Mouse (Mus musculus): ENCODE measurements at regions not wholly inside any gene's neighbourhood (a gene's known extent, or its start where the extent isn't known, plus 50 kb on each side); places are given as distances from the start of the nearest gene placed in this dataset.

DNA sequence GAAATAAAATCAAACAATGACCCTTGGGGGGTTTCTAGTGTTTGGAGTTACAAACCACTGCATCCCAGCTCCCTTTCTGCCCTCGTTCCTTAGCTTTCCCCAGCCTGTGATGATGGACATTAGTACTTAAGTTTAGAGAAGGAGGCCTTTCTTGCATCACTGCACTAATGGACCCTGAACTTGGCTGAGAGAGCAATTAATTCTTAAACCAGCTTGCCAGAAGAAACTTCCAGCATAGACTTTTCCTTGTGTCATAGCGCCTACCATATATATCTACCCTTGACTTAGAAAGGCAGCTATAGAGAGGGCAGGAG, 303.9 kb upstream of the Sel1l start:
- no peak for DNase-seq (ENCODE audit: low spot score)

DNA sequence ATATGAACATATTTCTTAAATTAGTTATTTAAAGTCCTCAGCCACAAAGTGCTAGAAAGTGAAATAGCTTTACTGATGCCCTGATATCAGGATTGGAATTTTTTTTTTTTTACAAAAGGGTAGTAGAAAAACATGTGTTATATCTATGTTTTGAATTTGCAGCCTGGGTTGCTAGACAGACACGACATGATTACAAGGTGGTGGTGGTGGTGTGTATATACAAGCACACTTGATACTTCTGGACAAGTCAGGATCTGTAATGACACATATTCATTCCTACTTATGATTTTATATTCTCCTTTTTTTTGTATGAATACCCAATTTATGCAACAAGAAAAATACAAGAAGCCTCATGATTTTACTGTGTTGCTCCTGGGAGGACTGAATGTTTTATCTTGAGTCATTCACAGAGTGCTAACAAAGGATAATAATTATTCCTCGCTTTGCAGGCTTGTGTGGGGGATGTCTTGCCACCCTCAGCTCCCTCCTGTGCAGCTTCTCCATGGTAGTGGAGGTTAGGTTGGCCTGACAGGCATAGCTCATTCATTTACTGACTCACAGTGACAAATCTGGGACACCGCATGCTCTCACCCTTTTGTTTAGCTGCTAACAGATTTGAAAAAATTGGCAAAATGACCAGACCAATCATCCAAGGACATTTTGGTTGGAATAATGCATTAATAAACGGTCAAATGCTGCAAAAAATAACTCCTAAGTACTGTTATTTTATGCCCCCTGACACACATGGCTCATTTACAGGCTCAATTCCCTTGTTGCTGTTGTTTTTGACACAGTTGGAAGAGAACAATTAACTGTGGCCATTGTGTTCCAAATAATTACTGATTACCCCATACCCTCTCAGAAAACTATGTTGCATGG, 303.3 kb upstream of the Sel1l start:
- DNase-seq (ENCODE audit: low spot score) = no peak

DNA sequence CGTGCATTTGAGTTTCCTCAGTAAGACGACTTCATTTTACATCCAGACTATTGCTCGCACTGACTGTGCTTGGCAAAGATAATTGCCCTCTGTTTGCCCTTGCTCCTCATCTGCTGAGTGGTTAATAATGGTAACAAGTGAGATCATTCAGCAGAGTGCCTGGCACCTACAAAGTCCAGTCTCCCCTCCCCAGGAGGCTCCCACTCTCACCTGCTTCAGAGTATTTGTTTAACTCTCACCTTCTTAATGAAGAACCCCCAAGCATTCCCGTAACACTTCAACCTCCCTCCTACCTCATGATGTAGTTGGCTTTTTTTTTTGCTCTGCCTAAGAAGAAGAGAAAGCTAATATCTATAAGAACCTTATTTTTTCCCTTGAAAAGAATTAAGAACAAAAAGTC, 288.6 kb upstream of the Sel1l start:
- no peak for DNase-seq (ENCODE audit: low spot score)

DNA sequence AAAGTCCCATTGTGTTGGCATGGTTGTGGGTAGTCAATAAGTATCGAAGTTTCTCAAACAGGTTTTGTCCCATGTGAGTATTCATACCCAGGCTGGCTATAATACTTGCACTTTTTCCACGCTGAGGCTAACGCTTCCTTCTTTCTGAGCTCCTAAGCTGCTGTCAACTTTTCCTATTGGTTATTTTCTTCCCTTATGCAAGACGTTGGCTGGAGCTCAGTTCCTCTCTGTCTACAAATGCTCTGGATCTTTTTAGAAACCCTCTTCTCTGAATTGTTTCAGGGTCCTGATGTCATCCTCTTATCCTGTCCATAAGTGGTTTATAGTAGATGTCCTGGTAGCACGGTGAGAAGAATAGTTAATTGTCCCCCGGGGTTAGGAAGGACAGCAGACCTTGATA, 278.7 kb upstream of the Sel1l start:
- DNase-seq (ENCODE audit: low spot score) = no peak

DNA sequence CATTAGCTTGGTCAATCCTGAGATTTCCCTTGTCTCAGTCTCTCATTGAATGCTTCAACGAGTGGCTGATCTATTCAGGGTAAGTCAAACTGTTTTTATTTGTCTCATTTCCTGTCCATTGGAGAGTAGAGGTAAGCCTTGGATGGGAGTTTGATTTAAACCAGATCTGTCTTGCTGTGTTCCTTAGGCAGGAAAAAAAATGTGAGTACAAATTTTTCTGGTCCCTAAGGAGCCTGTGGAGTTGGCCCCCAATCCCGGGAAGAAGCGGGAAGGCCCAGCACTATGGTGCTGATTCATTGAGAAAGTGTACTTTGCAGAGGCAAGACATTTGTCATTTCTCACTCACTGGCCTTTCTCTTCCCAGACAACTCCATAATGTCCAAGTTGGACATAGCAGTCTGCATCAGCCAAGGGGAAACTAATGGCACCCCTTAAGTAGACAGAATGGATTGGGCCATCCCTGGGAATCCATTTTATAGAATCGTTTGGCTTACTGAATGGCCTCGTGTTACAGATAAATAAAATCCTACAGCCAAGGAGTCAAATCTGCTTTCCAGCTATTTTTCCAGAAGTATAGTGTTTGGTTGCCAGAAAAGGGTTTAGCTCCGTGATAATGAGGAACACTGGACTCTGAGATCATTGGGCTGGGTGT, 271.3 kb upstream of the Sel1l start:
- DNase-seq (ENCODE audit: low spot score) = no peak

DNA sequence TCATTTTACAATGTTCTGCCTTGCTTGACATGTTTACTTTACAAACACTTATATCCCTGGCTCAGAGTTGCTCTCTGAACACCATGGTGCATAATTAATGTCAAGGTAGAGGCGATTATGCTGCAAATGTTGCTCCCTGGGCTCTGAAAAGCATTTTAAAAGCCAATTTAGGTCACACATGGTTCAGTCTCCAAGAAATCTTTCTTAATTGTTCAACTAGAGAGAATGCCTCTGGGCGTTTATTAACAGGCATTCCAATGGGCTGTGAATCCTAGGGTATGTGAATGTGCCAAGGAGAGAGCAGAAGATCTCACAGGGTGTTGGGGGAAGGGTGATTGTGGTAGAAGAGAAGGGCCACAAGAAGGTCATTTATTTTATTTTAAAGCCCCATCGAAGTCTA, 260.7 kb upstream of the Sel1l start:
- no peak for DNase-seq (ENCODE audit: low spot score)

DNA sequence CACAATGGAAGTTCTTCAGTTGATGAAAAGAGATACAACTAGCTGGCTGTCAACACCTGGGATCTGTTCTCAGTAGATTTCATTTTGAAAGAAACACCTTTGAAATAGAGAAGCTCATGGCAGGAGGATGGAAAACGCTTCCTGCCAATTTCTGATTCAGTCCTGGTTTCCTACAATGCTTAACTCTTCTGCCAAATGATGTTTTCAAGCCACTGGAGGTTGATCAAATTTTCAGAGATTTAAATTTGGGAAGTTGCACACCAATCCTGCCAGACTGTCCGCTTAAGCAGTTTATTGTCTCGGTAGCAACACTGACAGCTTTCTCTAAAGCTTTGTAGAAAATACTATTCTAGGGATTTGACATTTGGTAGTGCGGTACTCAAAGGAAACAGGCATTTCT, 251.1 kb upstream of the Sel1l start:
- DNase-seq (ENCODE audit: low spot score) = no peak

DNA sequence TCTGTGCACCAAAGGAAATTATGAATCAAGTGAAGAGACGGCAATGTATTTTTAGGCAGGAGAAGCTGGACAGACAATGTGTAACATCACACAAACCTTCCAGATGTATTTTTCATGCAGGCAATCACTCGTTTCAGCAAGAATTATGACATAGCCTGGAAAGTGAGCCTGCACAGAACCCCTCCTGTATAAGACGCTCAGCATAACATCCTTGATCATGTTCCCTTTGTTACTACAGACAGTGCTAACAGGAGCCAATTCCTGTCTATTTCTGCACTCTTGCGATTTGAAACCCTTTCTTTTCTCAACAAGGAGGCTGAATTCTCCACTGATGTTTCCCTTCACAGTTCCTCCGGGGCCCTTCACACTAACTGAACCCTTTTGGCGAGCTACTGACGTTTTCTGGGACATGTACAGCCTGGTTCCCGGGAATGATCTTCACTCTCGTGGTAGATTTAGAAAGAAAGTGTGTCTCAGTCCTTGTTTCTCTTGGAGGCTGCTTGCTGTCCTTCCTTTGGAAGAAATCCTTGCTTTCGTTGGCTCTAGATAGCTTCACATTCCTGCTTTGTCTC, 243.9 kb upstream of the Sel1l start:
- DNase-seq (ENCODE audit: low spot score) = no peak

DNA sequence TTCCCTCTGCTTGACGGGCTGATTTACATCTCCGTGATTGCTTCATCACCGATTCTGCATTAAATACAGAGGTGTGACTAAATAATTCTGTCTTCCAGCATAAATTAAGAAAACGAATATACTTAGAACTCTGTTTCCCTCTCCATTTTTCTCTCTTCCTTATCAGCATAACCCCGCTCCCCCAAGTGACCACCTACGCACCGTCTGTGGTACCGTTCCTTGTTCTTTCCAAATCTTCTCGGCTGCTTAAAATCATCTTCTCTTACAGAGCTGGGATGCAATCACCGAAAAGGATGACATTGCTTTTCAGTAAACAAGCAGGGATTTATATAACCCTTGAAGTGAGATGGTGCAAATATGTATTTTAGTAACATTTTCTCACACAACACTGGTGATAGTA, 224.3 kb upstream of the Sel1l start:
- DNase-seq (ENCODE audit: low spot score) = no peak

DNA sequence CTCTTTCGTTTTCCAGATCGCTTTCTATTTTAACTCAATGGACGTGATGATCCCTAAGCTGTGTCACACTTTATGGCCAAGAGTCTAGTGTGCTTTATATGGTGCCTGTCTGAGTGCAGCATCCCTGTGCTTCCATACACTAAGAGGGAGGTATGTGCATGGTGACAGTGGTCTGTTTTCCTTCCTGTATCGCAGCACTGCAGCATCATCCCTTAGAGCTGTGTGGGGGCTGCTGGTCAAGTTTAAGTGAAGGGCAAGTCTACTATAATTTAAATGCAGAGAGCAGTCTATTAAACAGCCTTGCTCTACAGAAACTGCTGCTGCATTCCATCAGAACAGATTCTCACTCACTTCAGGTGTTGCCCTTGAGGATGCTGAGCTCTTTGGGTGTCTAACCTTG, 213.8 kb upstream of the Sel1l start:
- no peak for DNase-seq (ENCODE audit: low spot score)

DNA sequence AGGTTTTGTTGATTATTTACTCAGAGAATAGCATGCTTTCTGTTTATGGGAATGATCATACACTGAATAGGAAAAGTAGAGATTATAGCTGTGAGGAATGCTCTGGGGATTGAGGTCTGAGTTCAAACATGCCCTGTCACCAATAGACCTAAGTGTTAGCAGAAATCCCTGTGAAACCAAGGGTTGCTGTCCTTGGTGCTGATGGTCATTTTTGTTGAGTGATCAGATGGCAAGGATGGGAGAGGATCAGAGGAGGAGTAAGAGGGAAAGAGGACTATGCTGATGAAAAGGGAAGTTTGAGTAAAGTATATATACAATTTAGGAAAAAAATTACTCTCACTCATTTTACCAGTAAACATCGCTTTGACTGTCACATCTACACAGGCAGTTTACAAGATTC, 191.5 kb upstream of the Sel1l start:
- DNase-seq (ENCODE audit: low spot score) = no peak

DNA sequence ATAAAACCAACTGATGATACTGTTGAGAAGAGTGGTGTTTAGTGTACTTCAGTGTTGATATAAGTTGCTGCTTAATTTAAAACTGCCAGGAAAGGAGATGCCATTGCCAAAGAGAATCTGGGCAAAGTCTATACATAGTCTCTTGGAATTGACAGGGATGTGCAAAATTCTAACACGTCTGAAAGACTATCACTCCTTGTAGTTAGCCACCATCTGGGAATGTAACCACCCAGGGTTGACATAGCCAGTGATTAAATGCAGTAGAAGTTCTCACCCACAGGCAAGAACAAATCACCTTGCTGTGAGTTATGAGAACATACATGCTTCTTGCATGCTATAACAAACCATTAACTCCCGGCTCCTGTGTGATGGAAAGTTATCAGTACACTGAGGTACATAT, 180.2 kb upstream of the Sel1l start:
- DNase-seq (ENCODE audit: low spot score) = no peak

DNA sequence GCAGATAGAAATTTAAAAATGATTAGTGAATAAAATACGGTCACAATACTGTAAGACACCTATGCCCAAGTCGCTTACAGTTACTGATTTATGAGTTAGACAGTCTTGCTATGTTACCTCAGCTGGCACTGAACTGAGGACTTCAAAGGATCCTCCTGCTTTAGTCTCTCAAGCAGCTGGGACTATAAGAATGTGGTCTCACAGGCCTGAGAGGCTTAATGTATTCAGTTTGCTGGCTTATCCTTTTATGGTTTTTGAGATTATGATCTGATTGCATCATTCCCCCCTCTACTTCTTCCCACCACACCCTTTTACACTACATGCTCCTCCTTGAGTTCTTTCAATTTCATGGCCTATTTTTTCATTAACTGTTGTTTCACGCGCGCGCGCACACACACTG, 179.4 kb upstream of the Sel1l start:
- DNase-seq (ENCODE audit: low spot score) = no peak

DNA sequence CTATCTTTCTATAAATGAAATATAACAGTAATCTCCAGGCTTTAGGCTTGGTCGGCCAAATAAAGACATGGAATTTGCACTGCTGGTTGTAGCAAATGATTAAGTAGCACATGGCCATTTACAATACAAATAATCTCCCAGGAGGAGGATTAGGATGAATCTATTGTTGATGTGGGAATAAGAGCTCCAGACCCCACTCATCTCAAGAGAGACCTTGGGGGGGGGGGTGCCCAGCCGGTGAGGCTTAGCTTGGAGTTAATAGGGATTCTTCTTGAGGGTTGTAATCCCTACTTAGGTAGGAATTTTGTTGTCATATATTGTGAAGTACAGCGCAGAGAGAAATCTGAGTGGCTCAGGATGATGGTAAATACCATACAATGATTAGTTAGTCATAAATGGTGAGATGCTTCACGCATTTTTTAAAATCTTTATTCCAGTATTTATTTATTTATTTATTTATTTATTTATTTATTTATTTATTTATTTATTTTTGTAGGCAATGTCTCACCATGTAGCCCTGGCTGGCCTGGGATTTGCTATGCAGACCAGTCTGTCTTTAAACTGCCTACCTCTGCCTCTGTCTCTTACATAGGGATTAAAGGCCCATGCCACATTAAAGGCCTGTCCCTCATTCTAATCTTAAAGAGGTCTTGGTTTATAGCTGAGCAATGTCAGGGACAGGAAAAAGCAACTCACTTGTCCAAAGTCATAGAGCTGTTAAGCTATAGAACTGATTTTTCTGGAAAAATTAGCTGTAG, 175.7 kb upstream of the Sel1l start:
- no peak for DNase-seq (ENCODE audit: low spot score)

DNA sequence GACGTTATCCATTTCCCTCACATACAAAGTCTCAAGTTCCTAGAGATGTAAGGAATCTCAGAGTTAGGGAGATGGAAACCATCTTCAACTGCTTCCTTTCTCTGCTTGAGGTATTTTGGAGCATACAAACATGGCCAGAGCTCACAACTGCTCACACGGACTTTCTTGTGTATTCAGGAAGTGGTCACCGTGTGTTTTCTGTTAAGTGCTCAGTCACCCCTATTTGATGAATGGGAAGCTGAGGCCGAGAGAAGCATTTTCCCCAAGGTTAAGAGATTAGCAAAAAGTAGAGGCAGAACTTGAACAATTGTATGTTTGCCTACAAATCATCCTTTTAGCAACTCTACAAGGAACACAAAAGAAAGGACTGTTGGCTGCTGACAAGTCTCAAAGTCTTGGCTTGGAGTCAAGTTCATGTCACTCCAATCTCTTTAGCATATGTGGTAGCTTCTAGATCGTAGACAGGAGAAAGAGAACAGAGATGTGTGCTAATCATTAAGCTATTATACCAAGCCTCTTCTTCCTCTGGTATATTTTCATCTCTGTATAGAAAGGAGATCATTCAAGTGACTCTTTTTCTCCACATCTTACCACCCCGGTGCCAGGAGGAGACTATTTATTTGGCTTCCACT, 170.8 kb upstream of the Sel1l start:
- no peak for DNase-seq (ENCODE audit: low spot score)

DNA sequence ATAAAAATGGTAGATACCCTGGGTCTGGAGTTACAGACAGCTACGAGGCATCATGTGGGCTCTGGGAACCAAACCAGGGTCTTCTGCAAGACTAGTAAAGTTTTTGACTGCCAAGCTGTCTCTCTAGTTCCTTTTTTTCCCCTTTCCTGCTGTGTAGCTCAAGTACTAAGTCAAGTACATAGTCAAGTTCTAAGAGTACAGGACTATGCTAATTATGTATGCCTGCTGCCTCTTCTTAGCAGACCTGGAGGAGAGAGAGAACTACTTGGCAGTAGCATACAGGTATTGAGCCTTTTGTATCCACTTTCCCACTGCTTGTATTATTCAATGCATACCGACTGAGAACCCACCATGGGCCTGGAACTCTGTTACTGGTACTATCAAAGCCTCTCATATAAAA, 166.4 kb upstream of the Sel1l start:
- no peak for DNase-seq (ENCODE audit: low spot score)

DNA sequence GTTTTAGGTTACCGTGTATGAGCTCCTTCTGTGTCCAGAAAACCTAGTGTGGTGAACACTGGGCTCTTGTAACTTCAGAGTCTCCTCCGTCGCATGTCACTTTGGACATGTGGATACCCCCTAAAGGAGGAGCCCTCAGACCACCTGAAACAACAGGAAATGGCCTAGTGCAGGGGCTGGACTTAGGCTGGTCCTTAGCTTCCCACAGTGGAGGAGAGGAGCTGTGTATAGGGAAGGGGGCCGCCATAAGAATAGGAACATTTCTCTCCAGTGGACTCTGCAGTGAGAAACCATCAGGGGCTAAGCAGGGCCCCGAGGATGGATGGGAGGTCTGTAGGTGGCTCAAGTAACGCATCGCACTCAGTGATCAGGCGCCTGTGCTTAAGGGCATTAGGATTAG, 165.0 kb upstream of the Sel1l start:
- DNase-seq (ENCODE audit: low spot score) = no peak

DNA sequence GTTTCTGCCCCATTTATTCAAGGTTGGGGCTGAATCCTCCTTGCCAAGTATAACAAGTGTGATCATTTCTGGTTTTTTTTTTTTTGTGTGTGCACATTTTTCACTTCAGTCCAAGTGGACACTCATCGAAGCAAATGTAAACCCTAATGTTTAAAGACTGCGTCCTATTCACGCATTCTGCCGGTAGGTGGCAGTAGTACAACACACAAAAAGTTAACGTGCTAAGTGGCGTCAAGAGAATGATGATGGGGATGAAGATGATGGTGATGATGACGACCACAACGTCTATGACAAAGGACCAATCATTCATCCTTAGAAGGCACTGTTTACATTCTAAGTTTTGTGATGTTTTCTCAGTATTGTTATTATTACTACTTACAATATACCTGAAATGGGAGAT, 164.3 kb upstream of the Sel1l start:
- DNase-seq (ENCODE audit: low spot score) = peak; percentile 6

DNA sequence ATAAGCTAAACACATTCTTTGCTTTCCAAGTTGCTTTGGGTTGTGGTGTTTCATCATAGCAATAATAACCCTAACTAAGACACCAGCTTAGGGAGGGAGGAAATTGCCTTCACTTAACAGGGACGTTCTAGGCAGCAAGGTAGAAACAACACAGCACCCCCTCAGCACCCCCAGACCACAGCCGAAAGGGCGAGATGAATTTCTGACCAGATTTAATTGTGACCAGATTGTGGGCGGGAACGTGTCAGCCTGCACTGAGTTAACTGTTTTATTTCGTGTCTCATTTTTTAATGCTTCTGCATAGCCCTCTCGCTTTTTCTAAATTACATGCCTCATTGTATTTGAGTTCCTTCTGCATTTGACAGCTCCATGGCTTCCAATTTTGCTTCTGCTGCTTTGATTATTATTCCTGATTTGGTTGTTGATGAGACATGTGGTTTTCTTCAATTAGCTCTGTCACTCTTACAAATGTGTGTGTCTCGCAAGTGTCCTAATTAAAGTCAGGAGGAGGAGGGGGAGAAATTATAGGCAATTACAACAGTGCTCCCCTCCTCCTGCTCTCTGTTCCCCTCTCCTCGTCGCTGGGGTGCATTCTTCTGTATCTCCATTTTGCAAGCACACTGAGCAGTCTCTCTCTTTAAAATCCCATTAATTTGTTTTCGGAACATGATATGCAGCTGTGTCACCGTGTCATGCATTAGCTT, 155.6 kb upstream of the Sel1l start:
- DNase-seq (ENCODE audit: low spot score) = no peak

DNA sequence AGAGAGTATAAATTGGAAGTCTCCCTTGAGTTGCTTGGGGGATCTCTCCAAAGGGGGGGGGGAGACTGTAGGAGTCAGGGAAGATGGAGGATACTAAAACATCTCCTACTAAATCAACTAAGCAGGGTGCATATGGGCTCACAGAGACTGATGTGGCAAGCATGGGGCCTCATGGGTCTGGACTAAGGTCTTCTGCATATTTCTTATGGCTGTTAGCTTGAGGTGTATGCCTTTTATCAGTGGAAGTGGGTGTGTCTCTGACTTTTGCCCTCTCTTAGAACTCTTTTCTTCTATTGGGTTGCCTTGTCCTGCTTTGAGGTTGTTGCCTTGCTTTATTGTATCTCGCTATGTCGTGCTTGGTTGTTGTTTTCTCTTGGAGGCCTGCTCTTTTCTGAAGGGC, 150.1 kb upstream of the Sel1l start:
- no peak for DNase-seq (ENCODE audit: low spot score)

DNA sequence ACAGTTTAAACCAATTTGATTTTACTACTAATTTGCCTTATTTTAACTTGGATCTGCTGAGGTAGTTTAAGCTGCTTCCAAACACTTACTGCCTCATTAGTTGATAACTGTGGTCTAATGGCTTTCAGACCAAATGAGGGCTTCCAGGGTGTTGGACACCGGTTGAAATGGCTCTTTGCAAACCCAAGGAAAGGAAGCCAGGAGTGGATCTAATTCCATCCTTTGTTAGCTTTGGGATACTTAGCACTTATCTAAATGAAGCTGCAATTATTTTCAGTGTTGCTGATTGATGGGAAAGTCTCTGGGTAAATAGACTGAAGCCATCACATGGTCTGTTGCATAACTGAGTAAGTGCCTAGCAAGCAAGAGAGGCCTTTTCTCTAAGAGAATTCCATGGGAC, 148.4 kb upstream of the Sel1l start:
- no peak for DNase-seq (ENCODE audit: low spot score)

DNA sequence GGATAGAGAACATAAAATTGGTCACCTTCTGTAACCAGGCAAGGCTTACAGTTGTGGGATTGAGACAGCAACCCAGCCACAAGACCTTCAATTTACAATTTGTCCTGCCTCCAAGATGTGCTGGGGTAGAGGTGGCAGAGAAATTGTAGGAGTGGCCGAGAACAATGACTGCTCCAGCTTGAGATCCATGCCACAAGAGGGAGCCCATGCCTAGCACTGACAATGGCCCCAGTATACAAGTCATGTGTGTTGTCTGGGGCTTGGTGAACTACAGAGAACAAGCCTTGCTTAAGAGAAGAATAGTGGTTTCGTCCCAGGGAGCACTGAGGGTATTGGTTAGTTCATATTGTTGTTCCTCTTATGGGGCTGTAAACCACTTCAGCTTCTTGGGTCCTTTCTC, 146.6 kb upstream of the Sel1l start:
- DNase-seq (ENCODE audit: low spot score) = no peak
